Mouse (Mus musculus) spleen, postnatal 14 days (tissue): ENCODE measurements around the gene Msh2.

Experiments used
- DNase-seq, 2 experiments: peaks; one replicate each; pipeline ENCODE4 v3.0.0; 2021 to 2022; ENCODE audit warnings: low spot score in 2 of 2

Msh2 gene

GRCm38 (mm10) chr17:87698996-87699765 lies 27.1 kb downstream of the Msh2 start:
- no peak for DNase-seq

GRCm38 (mm10) chr17:87700101-87700500 lies 28.0 kb downstream of the Msh2 start:
- DNase-seq, result no peak

GRCm38 (mm10) chr17:87724727-87725126 lies 52.6 kb downstream of the Msh2 start:
- DNase-seq, result no peak

- DNase-seq, result no peak
Observed at GRCm38 (mm10) chr17:87726489-87727356, 54.6 kb downstream of the Msh2 start.

- DNase-seq, result no peak
Observed at GRCm38 (mm10) chr17:87731962-87732361, 59.8 kb downstream of the Msh2 start.

- no peak for DNase-seq
Observed at GRCm38 (mm10) chr17:87734471-87734870, 62.3 kb downstream of the Msh2 start.

- DNase-seq, result no peak
Observed at GRCm38 (mm10) chr17:87737144-87737543, 65.0 kb downstream of the Msh2 start.

- no peak for DNase-seq
Observed at GRCm38 (mm10) chr17:87739835-87740234, 67.7 kb downstream of the Msh2 start.

GRCm38 (mm10) chr17:87744985-87745925 lies 73.1 kb downstream of the Msh2 start:
- no peak for DNase-seq

- peak in 1 of 2 experiments; percentile 28 for DNase-seq
Observed at GRCm38 (mm10) chr17:87745926-87746888, 74.1 kb downstream of the Msh2 start.

- no peak for DNase-seq
Observed at GRCm38 (mm10) chr17:87760315-87760714, 88.2 kb downstream of the Msh2 start.

GRCm38 (mm10) chr17:87763146-87763545 lies 91.0 kb downstream of the Msh2 start:
- DNase-seq, result no peak

- no peak for DNase-seq
Observed at GRCm38 (mm10) chr17:87765031-87765430, 92.9 kb downstream of the Msh2 start.

GRCm38 (mm10) chr17:87766888-87767287 lies 94.8 kb downstream of the Msh2 start:
- DNase-seq, result no peak

- no peak for DNase-seq
Observed at GRCm38 (mm10) chr17:87770766-87771165, 98.6 kb downstream of the Msh2 start.

- DNase-seq, result no peak
Observed at GRCm38 (mm10) chr17:87773175-87773574, 101.0 kb downstream of the Msh2 start.
